Mouse (Mus musculus) splenic B cell, adult 2 months (primary cell): ENCODE data around the gene Mtmr12.
A peak's percentile ranks its signal among the peaks of the same experiment; 100 is the strongest.

ENCODE experiments used
- DNase-seq: peaks from one replicate; pipeline ENCODE4 v3.0.0-alpha.2; 2011; ENCODE audit warnings: low read depth, low spot score
- H3K27me3 ChIP-seq: 2 replicates; pipeline ENCODE4 v1.6.1; 2012; ENCODE audit warnings: mild to moderate bottlenecking, low read length, moderate library complexity, mixed read lengths; ENCODE audit not compliant: control insufficient read depth, poor library complexity, insufficient read depth, severe bottlenecking
- H3K36me3 ChIP-seq: 2 replicates; pipeline ENCODE4 v1.6.1; 2012; ENCODE audit warnings: mild to moderate bottlenecking, low read length, moderate library complexity, mixed read lengths; ENCODE audit not compliant: control insufficient read depth, poor library complexity, insufficient read depth, severe bottlenecking

Gene Mtmr12

DNA sequence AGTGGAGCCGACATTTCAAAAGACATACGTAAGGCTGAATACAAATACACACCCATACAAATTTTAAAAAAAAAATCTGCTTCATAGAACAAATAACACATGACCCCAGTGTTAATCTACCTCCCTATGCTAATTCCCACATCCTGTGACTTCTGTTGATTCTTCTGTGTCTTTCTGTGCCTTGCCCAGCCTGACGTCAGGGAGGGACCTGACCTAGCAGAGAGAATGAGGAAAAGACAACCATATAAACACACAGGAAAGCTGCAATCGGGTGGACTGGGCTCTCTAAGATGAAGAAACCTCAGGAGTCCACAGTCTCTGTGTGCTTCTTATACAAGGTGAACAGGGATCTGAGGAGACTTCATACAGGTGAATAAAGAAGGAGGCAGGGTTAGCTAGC, 102.3 kb downstream of the Mtmr12 start:
- no peaks in the 10 kb centered on the region for H3K27me3 ChIP-seq
- DNase-seq: no peak
- no peaks in the 10 kb centered on the region for H3K36me3 ChIP-seq

DNA sequence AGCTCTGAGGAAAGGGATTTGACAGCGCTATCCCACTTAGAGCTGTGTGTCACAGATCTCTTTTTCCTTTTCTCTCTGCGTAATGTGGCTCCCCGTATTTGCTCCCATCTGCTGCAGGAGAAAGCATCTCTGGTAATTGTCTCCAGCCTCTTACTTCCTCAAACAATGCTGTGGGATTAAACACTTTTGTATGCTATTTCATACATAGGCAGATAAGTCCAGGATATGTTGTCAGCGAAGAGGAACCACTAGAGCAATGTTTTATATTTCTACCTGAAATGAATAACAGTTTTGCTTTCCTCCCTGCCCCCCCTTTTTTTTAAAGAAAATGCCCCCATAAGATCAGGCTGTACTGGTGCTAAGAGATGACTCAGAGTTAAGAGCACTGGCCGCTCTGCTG, 103.7 kb downstream of the Mtmr12 start:
- no peak for DNase-seq
- no peaks in the 10 kb centered on the region for H3K27me3 ChIP-seq
- H3K36me3 ChIP-seq: no peaks in the 10 kb centered on the region

DNA sequence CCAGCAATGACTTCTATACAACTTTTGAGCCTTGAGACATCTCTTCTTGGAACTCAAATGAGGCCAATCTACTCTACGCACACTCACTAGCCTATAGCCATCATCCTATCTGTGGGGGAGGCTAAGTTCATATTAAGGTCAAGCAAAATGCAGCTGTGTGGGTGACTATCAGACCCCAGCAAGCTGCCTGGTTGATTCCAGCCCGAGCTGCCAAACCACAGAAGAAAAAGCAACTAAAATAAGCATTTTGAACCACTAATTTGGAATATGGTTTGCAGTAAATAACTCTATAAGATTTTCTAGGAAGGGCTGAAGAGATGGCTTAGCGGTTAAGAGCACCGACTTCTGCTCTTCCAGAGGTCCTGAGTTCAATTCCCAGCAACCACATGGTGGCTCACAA, 105.8 kb downstream of the Mtmr12 start:
- no peaks in the 10 kb centered on the region for H3K27me3 ChIP-seq
- DNase-seq: no peak
- no peaks in the 10 kb centered on the region for H3K36me3 ChIP-seq

DNA sequence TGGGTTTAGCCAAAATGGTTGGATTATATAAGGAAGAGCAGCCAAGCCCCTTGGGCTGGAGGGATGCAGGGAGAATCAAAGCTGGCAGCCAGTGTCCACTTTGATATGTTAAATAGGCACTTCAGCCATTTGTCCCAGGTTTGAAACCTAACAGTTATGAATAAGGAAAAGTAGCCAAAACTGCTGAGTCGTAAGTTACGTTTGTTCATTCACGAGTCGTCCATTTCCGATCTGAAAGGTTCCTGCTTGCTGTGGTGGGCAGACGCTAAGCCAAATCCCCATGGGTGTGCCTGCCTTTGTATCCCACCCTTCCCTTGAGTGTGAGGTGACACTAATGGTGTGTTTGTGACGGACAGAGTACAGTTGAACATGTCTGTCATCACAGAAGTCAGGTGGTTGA, 106.6 kb downstream of the Mtmr12 start:
- no peaks in the 10 kb centered on the region for H3K36me3 ChIP-seq
- no peak for DNase-seq
- H3K27me3 ChIP-seq: no peaks in the 10 kb centered on the region

- no peak for DNase-seq
- H3K27me3 ChIP-seq: no peaks in the 10 kb centered on the region
- no peaks in the 10 kb centered on the region for H3K36me3 ChIP-seq
These were observed 108.4 kb downstream of the Mtmr12 start for GRCm38 (mm10) chr15:12313255-12313654.

DNA sequence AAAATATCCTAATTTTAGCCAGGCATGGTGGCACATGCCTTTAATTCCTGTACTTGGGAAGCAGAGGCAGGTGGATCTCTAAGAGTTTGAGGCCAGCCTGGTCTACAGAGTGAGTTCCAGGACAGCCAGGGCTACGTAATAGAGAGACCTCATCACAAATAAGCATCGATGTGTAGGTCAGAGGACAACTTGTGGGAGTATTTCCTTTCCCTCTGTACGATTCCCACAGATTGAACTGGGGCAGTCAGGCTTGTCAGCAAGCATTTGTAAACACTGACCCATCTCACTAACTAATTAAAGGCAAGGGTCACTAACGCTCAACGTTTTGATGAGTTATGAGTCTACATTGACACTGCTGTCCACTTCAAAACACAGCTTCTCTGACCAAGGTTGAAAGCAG, 109.8 kb downstream of the Mtmr12 start:
- Histone ChIP-seq H3K36me3 (no peaks in the 10 kb centered on the region), H3K27me3 (no peaks in the 10 kb centered on the region)
- DNase-seq: no peak

GRCm38 (mm10) chr15:12315996-12316395, 111.2 kb downstream of the Mtmr12 start:
- no peak for DNase-seq
- Histone ChIP-seq H3K36me3 (no peaks in the 10 kb centered on the region), H3K27me3 (no peaks in the 10 kb centered on the region)

DNA sequence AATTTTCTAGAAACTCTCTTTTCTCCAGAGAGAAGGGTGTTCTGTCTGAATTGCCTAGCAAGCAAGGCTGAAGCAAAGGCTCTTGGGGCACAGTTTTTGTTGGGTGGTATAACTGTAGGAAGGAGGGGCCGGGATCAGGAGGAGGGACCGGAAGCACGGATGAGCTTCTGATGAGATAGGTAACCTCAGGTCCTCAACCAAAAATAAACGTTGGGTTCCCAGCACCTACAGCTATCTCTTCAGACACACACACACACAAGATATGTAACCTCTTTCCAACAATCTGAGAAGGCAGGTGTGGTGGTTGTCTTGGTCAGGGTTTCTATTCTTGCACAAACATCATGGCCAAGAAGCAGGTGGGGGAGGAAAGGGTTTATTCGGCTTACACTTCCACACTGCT, 112.5 kb downstream of the Mtmr12 start:
- no peaks in the 10 kb centered on the region for H3K27me3 ChIP-seq
- no peaks in the 10 kb centered on the region for H3K36me3 ChIP-seq
- DNase-seq: no peak

DNA sequence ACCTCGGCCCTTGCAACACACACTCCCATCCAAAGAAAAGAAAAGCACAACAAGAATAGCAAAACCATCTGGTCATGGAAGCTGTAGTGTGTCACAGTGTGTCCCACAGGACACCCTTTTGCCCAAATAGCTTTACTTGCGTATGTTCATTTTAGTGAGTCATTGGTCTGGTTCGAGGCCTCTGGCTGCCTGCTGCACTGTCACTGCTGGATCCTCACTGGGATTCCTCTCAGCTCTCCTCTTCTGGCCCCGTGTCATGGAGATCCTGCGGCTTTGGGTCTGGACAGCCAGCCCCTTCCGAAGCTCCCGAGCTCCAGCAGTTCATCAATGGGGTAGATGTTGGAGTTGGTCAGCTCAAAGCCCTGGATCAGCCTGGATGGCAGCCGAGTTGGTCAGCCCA, 113.6 kb downstream of the Mtmr12 start:
- Histone ChIP-seq H3K27me3 (no peaks in the 10 kb centered on the region), H3K36me3 (no peaks in the 10 kb centered on the region)
- DNase-seq: no peak

DNA sequence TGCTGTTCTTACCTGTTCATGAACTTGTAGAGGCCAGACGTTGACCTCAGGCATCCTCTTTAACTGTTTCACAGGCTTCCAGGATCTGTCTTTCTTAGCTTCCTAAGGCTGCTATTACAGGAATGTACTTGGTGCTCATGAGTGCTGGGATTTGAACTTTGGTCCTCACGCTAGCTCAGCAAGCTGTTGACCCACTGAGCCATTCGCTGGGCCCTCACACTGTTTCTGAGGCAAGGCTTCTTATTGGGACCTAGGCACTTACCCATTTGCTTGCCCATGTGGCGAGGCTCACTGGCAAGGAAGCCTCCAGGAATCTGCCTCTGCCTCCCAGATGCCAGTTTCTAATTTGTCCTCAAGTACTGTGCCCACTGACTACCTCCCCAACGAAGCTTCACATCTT, 115.1 kb downstream of the Mtmr12 start:
- Histone ChIP-seq H3K36me3 (no peaks in the 10 kb centered on the region), H3K27me3 (no peaks in the 10 kb centered on the region)
- no peak for DNase-seq

DNA sequence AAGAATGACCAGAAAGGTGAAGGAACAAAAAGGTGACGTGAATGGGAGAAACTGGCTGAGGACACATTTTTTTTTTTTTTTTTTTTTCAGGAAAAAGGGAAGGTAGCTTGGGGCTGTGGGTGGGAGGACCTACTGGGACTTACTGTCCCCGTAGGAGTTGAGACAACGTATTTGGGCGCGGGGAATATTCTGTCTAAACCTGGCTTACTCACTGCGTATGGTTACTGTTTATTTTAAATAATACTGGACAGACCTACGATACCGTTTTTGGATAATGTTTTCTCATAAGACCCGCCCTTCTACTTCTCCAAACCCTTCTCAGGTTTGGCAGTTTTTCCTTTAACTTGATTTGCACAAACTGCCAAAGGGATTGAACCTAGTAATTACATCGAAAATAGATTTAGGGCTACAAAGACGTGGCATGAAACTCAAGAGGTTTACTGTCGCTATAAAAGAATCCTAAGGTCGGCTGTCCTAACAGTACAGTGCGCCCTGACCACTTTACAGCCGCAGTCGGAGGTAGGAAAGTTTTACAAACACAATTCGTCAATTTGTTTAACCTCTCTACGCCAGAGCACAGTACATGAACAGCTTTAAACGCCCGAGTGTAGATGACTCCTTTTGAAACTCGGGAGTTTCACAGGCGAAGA, 115.7 kb downstream of the Mtmr12 start:
- Histone ChIP-seq H3K27me3 (no peaks in the 10 kb centered on the region), H3K36me3 (no peaks in the 10 kb centered on the region)
- no peak for DNase-seq

DNA sequence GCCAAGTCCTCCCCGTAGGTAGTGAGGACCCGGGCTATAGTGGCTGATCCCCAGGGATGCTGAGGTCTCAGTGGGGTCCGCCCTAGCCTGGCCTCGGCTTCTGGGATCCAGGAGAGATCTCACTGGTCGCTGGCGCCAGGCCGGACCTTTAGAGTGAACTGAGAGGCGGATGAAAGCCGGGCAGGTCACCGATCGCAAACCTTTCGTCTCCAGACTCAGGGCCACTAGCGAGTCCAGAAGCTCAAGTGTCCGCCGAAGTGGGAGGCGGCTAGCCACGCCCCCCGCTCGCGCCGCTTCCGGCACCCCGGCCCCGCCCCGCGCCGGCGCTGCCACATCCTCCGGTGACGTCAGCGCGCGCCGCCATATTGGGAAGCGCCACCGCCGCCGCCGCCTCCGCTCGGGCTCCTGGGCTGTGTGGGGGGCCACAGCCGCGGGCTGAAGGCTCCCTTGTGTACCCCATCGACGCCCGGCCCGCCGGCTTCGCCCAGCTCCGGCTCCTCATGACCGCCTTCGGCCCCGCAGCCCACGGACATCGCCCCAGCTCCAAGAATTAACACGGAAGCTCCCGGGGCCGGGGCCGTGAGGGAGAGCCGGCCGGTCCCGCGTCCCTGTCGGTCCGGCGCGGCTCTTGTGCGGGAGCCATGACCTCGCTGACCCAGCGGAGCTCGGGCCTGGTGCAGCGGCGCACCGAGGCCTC, 116.4 kb downstream of the Mtmr12 start, which contains the start of gene Golph3:
Gene Golph3, plus strand, starts transcription at position 360 of the 697 bp plus-strand sequence.
- peak; percentile 94 for DNase-seq

GRCm38 (mm10) chr15:12321788-12322621, 117.2 kb downstream of the Mtmr12 start, which contains the start of gene 1810049J17Rik:
1810049J17Rik (minus strand) TSS chr15:12321899.
- Histone ChIP-seq H3K27me3 (no peaks in the 10 kb centered on the region), H3K36me3 (no peaks in the 10 kb centered on the region; the same call in 1 of the 2 replicates)
- peak; percentile 33 for DNase-seq

More for the DNA sequence above, 116.4 kb downstream of the Mtmr12 start, which contains the start of gene Golph3:
- no peaks in the 10 kb centered on the region; the same call in 1 of the 2 replicates for H3K36me3 ChIP-seq
- no peaks in the 10 kb centered on the region for H3K27me3 ChIP-seq

DNA sequence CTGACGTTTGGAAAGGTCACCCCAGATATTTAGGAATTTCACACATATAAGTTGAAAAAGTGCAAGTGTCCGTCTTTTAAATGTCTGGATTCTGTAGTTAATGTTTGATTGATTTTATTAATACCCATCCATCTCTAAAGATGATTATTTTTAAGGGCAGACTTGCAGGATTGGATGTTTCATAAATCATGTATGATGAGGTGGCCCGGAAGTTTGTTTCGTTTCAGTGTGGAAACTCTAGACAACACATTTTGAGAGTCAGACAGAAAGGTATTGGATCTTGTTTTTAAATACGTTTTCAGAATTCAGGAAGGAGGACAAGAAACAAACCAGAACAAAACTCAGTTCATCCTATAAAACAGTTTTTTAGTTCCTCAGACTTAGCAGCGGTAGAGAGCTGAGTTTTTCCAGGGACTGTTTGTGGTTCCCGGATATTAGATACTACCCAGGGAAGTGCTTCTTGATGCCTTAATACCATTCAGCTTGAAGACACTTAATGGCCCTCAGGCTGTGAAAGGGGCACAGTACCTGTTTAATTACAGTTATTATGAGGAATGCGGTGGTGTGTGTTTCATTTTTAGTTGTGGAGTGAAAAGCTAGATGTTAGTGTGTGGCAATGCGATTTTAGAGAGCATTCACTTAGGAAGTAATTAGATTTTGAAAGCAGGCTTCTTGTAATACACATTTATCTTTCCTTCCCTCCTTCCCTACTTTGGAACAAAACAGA, 118.0 kb downstream of the Mtmr12 start:
- peak; percentile 26 for DNase-seq
- H3K36me3 ChIP-seq: no peaks in the 10 kb centered on the region; the same call in 1 of the 2 replicates
- no peaks in the 10 kb centered on the region for H3K27me3 ChIP-seq
